Mouse (Mus musculus) embryonic facial prominence, embryonic 14.5 days (tissue): ENCODE results near the gene Cluap1. TPM values are rescaled to one million over a fixed set of nuclear protein-coding genes. Genes with fewer than 3 reads are reported as not detected.

Experiments
- ATAC-seq: fragments of 200-750 bp; cut with Nextera tagmentation; 2 replicates; pipeline ENCODE4 v1.8.0; 2017; ENCODE audit warnings: low read depth, moderate number of reproducible peaks, moderate TSS enrichment
- DNase-seq: peaks from one replicate; pipeline ENCODE4 v3.0.0-alpha.2; 2015; ENCODE audit warnings: low spot score
- H3K27ac ChIP-seq: fragments of 300-500 bp; sonication (generic); replicated peaks from 2 replicates; pipeline ENCODE4 v1.5.1; 2014; ENCODE audit warnings: low read depth, mild to moderate bottlenecking, low read length, moderate library complexity
- H3K27me3 ChIP-seq: fragments of 300-500 bp; sonication (generic); replicated peaks from 2 replicates; pipeline ENCODE4 v1.6.1; 2014; ENCODE audit warnings: low read length; ENCODE audit not compliant: control insufficient read depth, insufficient read depth
- H3K36me3 ChIP-seq: fragments of 300-500 bp; sonication (generic); 2 replicates; pipeline ENCODE4 v1.6.1; 2014; ENCODE audit warnings: low read length, mixed read lengths; ENCODE audit not compliant: control insufficient read depth, insufficient read depth
- H3K4me1 ChIP-seq: fragments of 300-500 bp; sonication (generic); 2 replicates; pipeline ENCODE4 v1.6.1; 2014; ENCODE audit warnings: antibody characterized with exemption, low read length; ENCODE audit not compliant: control insufficient read depth, insufficient read depth
- H3K4me2 ChIP-seq: fragments of 300-500 bp; sonication (generic); 2 replicates; pipeline ENCODE4 v1.6.1; 2014; ENCODE audit warnings: low read depth, mild to moderate bottlenecking, low read length, moderate library complexity, mixed read lengths
- H3K4me3 ChIP-seq: fragments of 300-500 bp; sonication (generic); 2 replicates; pipeline ENCODE4 v1.5.1; 2014; ENCODE audit warnings: low read depth, mild to moderate bottlenecking, low read length
- H3K9ac ChIP-seq: fragments of 300-500 bp; sonication (generic); 2 replicates; pipeline ENCODE4 v1.6.1; 2014; ENCODE audit warnings: low read depth, mild to moderate bottlenecking, low read length, moderate library complexity, mixed read lengths
- H3K9me3 ChIP-seq: fragments of 300-500 bp; sonication (generic); 2 replicates; pipeline ENCODE4 v1.6.1; 2016; ENCODE audit warnings: low read length; ENCODE audit not compliant: control insufficient read depth
- WGBS: fragments of 180-500 bp; shearing (Covaris S2); extraction: QIAGEN DNeasy Blood & Tissue Kit; methylation state at CpG from one replicate; pipeline ENCODE4 v1.1.7; 2014; 5-methylcytosine and 5-hydroxymethylcytosine counted together
- polyA plus RNA-seq: library from polyadenylated mRNA; unstranded; fragments of >200 nt; fragmentation: Nextera tagmentation; extraction: Ambion mirVana; gene quantifications from 2 replicates; pipeline ENCODE4 v1.2.1, GENCODE M21; 2014

Cluap1 gene
- polyA plus RNA-seq, 1 experiment from 2014 or later, result 32.2 TPM

- DNase-seq (no peak), ATAC-seq (no peak)
- peak overlapping the region; percentile 88 for H3K27ac ChIP-seq
- no peaks in the 10 kb centered on the region for H3K27me3 ChIP-seq
- no peak overlapping the region for H3K9ac ChIP-seq
- peaks cover 7% of the 10 kb centered on the region; the same call in 1 of the 2 replicates for H3K4me1 ChIP-seq
- peaks cover 72% of the 10 kb centered on the region for H3K36me3 ChIP-seq
- 68% methylated on average over 3 of the region's 3 CpGs for WGBS
- H3K4me2 ChIP-seq, result no peak overlapping the region
- H3K9me3 ChIP-seq, result no peaks in the 10 kb centered on the region
- no peak overlapping the region for H3K4me3 ChIP-seq
These were observed 14.9 kb downstream of the Cluap1 start for GRCm38 (mm10) chr16:3923515-3923914.

- Histone ChIP-seq H3K4me3 (no peak overlapping the region), H3K9me3 (no peaks in the 10 kb centered on the region), H3K27ac (peak overlapping the region; percentile 88), H3K36me3 (peaks cover 74% of the 10 kb centered on the region), H3K4me1 (peaks cover 7% of the 10 kb centered on the region; the same call in 1 of the 2 replicates), H3K4me2 (no peak overlapping the region), H3K27me3 (no peaks in the 10 kb centered on the region), H3K9ac (no peak overlapping the region)
- 22% methylated on average over 4 of the region's 4 CpGs for WGBS
- DNase-seq (peak; percentile 91), ATAC-seq (peak; percentile 92)
These were observed 15.4 kb downstream of the Cluap1 start for GRCm38 (mm10) chr16:3923966-3924365.

GRCm38 (mm10) chr16:3928582-3928981 lies 20.0 kb downstream of the Cluap1 start:
- Histone ChIP-seq H3K4me3 (no peak overlapping the region), H3K9me3 (no peaks in the 10 kb centered on the region), H3K4me1 (peaks cover 7% of the 10 kb centered on the region; the same call in 1 of the 2 replicates), H3K9ac (no peak overlapping the region), H3K27me3 (no peaks in the 10 kb centered on the region), H3K4me2 (no peak overlapping the region), H3K27ac (no peak overlapping the region), H3K36me3 (peaks cover 66% of the 10 kb centered on the region)
- 56% methylated on average over 1 of the region's 1 CpGs for WGBS
- no peak for ATAC-seq
- DNase-seq, result no peak

- WGBS, result 81% methylated on average over 7 of the region's 7 CpGs
- Histone ChIP-seq H3K4me1 (0 out of 2 replicates have a peak, but pooled peaks cover 3% of the 10 kb centered on the region), H3K36me3 (peaks cover 69% of the 10 kb centered on the region), H3K9ac (no peak overlapping the region), H3K27ac (no peak overlapping the region), H3K4me2 (no peak overlapping the region), H3K9me3 (no peaks in the 10 kb centered on the region), H3K27me3 (no peaks in the 10 kb centered on the region), H3K4me3 (no peak overlapping the region)
- DNase-seq, result peak; percentile 2
- no peak for ATAC-seq
These were observed 20.6 kb downstream of the Cluap1 start for GRCm38 (mm10) chr16:3929151-3929550.

- Histone ChIP-seq H3K36me3 (peaks cover 69% of the 10 kb centered on the region), H3K4me3 (no peak overlapping the region), H3K4me1 (no peaks in the 10 kb centered on the region), H3K9me3 (no peaks in the 10 kb centered on the region), H3K27ac (no peak overlapping the region), H3K27me3 (no peaks in the 10 kb centered on the region), H3K4me2 (no peak overlapping the region), H3K9ac (no peak overlapping the region)
- DNase-seq, result no peak
- 98% methylated on average over 6 of the region's 6 CpGs for WGBS
- ATAC-seq, result no peak
These were observed 24.9 kb downstream of the Cluap1 start for GRCm38 (mm10) chr16:3933536-3933935.

- Histone ChIP-seq H3K27ac (no peak overlapping the region), H3K4me2 (no peak overlapping the region), H3K36me3 (peaks cover 70% of the 10 kb centered on the region), H3K9ac (no peak overlapping the region), H3K27me3 (no peaks in the 10 kb centered on the region), H3K4me1 (no peaks in the 10 kb centered on the region), H3K4me3 (no peak overlapping the region), H3K9me3 (no peaks in the 10 kb centered on the region)
- DNase-seq (no peak), ATAC-seq (no peak)
- 94% methylated on average over 1 of the region's 1 CpGs for WGBS
These were observed 25.5 kb downstream of the Cluap1 start for GRCm38 (mm10) chr16:3934091-3934490.

- Histone ChIP-seq H3K27ac (no peak overlapping the region), H3K9me3 (no peaks in the 10 kb centered on the region), H3K36me3 (peaks cover 67% of the 10 kb centered on the region), H3K4me1 (no peaks in the 10 kb centered on the region), H3K27me3 (no peaks in the 10 kb centered on the region), H3K4me3 (no peak overlapping the region), H3K9ac (no peak overlapping the region), H3K4me2 (no peak overlapping the region)
- no peak for ATAC-seq
- 93% methylated on average over 4 of the region's 4 CpGs for WGBS
- DNase-seq, result no peak
These were observed 26.1 kb downstream of the Cluap1 start for GRCm38 (mm10) chr16:3934701-3935100.

GRCm38 (mm10) chr16:3951141-3951540 lies 42.5 kb downstream of the Cluap1 start:
- no peak for ATAC-seq
- WGBS, result 93% methylated on average over 1 of the region's 1 CpGs
- no peaks in the 10 kb centered on the region for H3K36me3 ChIP-seq
- H3K4me2 ChIP-seq, result no peak overlapping the region
- H3K4me1 ChIP-seq, result no peaks in the 10 kb centered on the region
- no peaks in the 10 kb centered on the region for H3K27me3 ChIP-seq
- no peak overlapping the region for H3K27ac ChIP-seq
- no peak for DNase-seq
- no peak overlapping the region for H3K4me3 ChIP-seq
- no peak overlapping the region for H3K9ac ChIP-seq
- no peaks in the 10 kb centered on the region for H3K9me3 ChIP-seq

- no peak overlapping the region for H3K4me3 ChIP-seq
- no peak overlapping the region for H3K4me2 ChIP-seq
- ATAC-seq, result no peak
- no peak overlapping the region for H3K27ac ChIP-seq
- H3K27me3 ChIP-seq, result no peaks in the 10 kb centered on the region
- H3K9me3 ChIP-seq, result no peaks in the 10 kb centered on the region
- H3K4me1 ChIP-seq, result no peaks in the 10 kb centered on the region
- peak; percentile 7 for DNase-seq
- H3K36me3 ChIP-seq, result no peaks in the 10 kb centered on the region
- no peak overlapping the region for H3K9ac ChIP-seq
- 80% methylated on average over 6 of the region's 6 CpGs for WGBS
These were observed 47.8 kb downstream of the Cluap1 start for GRCm38 (mm10) chr16:3956369-3956768.
